Mouse (Mus musculus): ENCODE data around the gene Unk.
"Not testable (repeated sequence)": the region's sequence is repeated elsewhere in the genome, so short reads cannot be mapped to it uniquely, and the experiment has no call there.

Unk gene

GRCm38 (mm10) chr11:116091591-116091990 lies 61.5 kb downstream of the Unk start:
- peak in 1 of 2 experiments; percentile 1 for DNase-seq

GRCm38 (mm10) chr11:116092959-116093358 lies 62.8 kb downstream of the Unk start:
- not testable (repeated sequence) for DNase-seq

GRCm38 (mm10) chr11:116093771-116094565 lies 63.8 kb downstream of the Unk start:
- DNase-seq = no peak

- no peak for DNase-seq
Measured at GRCm38 (mm10) chr11:116095573-116095972, 65.5 kb downstream of the Unk start.

- no peak for DNase-seq
Measured at GRCm38 (mm10) chr11:116096213-116097108, 66.3 kb downstream of the Unk start.

- DNase-seq = no peak
Measured at GRCm38 (mm10) chr11:116098711-116099460, 68.8 kb downstream of the Unk start.

- no peak for DNase-seq
Measured at GRCm38 (mm10) chr11:116099462-116099861, 69.3 kb downstream of the Unk start.

GRCm38 (mm10) chr11:116100385-116100784 lies 70.3 kb downstream of the Unk start:
- DNase-seq = no peak

GRCm38 (mm10) chr11:116100839-116101238 lies 70.7 kb downstream of the Unk start:
- DNase-seq = no peak

- no peak for DNase-seq
Measured at GRCm38 (mm10) chr11:116101931-116102381, 71.8 kb downstream of the Unk start.

GRCm38 (mm10) chr11:116102472-116102871 lies 72.3 kb downstream of the Unk start:
- DNase-seq = no peak

GRCm38 (mm10) chr11:116103572-116103971 lies 73.5 kb downstream of the Unk start:
- DNase-seq = no peak

- no peak for DNase-seq
Measured at GRCm38 (mm10) chr11:116104006-116104646, 74.0 kb downstream of the Unk start.

- DNase-seq = no peak
Measured at GRCm38 (mm10) chr11:116105065-116105464, 74.9 kb downstream of the Unk start.

GRCm38 (mm10) chr11:116106154-116106962 lies 76.2 kb downstream of the Unk start:
- DNase-seq = no peak

GRCm38 (mm10) chr11:116106963-116107776 lies 77.0 kb downstream of the Unk start:
- no peak for DNase-seq

- no peak for DNase-seq
Measured at GRCm38 (mm10) chr11:116107777-116108285, 77.7 kb downstream of the Unk start.

- DNase-seq = no peak
Measured at GRCm38 (mm10) chr11:116108464-116109137, 78.5 kb downstream of the Unk start.

- DNase-seq = no peak
Measured at GRCm38 (mm10) chr11:116109441-116110081, 79.4 kb downstream of the Unk start.
